ENCODE assay signal across 35 mouse cellular contexts in the genomic region with DNA sequence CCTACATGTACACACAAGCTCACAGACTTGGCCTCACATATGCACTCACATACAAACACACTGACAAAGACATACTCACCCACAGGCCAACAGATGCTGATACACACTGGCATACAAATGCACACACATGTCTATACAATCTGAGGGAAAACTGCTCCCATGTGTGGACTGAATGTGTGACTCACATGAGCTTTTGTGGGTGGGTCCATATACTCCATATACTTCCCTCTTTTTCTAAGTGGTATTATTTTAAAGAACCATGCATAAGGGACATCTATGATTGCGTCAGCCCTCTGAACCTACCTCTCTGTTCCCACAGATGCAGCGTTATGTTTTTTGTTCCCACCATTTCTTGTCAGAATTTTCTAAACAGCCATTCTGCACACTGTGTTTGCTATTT.
"Had no signal": no experiment of that assay in that cellular context is flagged by ENCODE, and none has a peak within 500 bp of the region (broad histone marks: within the 10 kb centered on the region; RNA-seq: fewer than 3 reads in every experiment).

No protein-coding gene starts in this region.

- H3K4me3 ChIP-seq: heart, embryonic 10.5 days; heart, embryonic 12.5 days; heart, embryonic 13.5 days; heart, embryonic 15.5 days; hindbrain, embryonic 10.5 days; hindbrain, embryonic 12.5 days; hindbrain, embryonic 13.5 days; hindbrain, embryonic 15.5 days; intestine, embryonic 15.5 days; kidney, embryonic 15.5 days; layer of hippocampus, adult 2 months had no signal

- H3K27ac ChIP-seq: heart, embryonic 10.5 days; heart, embryonic 13.5 days; heart, embryonic 15.5 days; hindbrain, embryonic 10.5 days; hindbrain, embryonic 12.5 days; hindbrain, embryonic 13.5 days; hindbrain, embryonic 14.5 days; hindbrain, embryonic 15.5 days; hindbrain, postnatal 0 days; intestine, embryonic 15.5 days; kidney, embryonic 15.5 days; kidney, postnatal 0 days; layer of hippocampus, adult 2 months had no signal

- H3K9me3 ChIP-seq: heart, embryonic 10.5 days; heart, embryonic 12.5 days; heart, embryonic 13.5 days; heart, embryonic 15.5 days; hindbrain, embryonic 10.5 days; hindbrain, embryonic 12.5 days; hindbrain, embryonic 13.5 days; hindbrain, embryonic 15.5 days; intestine, embryonic 15.5 days; kidney, embryonic 15.5 days had no signal

- H3K4me2 ChIP-seq: heart, embryonic 11.5 days; heart, embryonic 12.5 days; heart, embryonic 13.5 days; heart, embryonic 15.5 days; hindbrain, embryonic 12.5 days; hindbrain, embryonic 13.5 days; hindbrain, embryonic 14.5 days; hindbrain, embryonic 15.5 days; intestine, embryonic 15.5 days; kidney, embryonic 15.5 days had no signal

- H3K27me3 ChIP-seq: heart, embryonic 12.5 days; heart, embryonic 15.5 days; hindbrain, embryonic 12.5 days; hindbrain, embryonic 13.5 days; hindbrain, embryonic 15.5 days; intestine, embryonic 15.5 days had no signal

- H3K4me1 ChIP-seq: heart, embryonic 10.5 days; heart, embryonic 12.5 days; heart, embryonic 13.5 days; heart, embryonic 15.5 days; intestine, embryonic 15.5 days; kidney, embryonic 15.5 days had no signal

- ATAC-seq: hindbrain, embryonic 16.5 days; hindbrain, postnatal 0 days; inflammation-experienced regulatory T-cells, adult 6 months; intestine, embryonic 15.5 days; intestine, embryonic 16.5 days; intestine, postnatal 0 days had no signal

- H3K9ac ChIP-seq: heart, embryonic 12.5 days; heart, embryonic 13.5 days; heart, embryonic 15.5 days; hindbrain, embryonic 12.5 days; hindbrain, embryonic 13.5 days; hindbrain, embryonic 14.5 days; hindbrain, embryonic 15.5 days; intestine, embryonic 15.5 days; kidney, embryonic 15.5 days had no signal

- H3K36me3 ChIP-seq: heart, embryonic 10.5 days; heart, embryonic 12.5 days; heart, embryonic 13.5 days; heart, embryonic 15.5 days; hindbrain, embryonic 10.5 days; hindbrain, embryonic 12.5 days; intestine, embryonic 15.5 days; kidney, embryonic 15.5 days had no signal

- DNase-seq: heart, postnatal 10 days; heart, postnatal 14 days; heart, postnatal 36 days; heart, postnatal 4 days; kidney, adult 11 months; kidney, adult 18-20 months; kidney, adult 2 months; kidney, adult 8-10 months; kidney, adult 9 months; kidney, postnatal 10 days; kidney, postnatal 14 days; kidney, postnatal 25 days; kidney, postnatal 36 days; kidney, postnatal 4 days; layer of hippocampus, adult 9-11 months; layer of hippocampus, postnatal 36 days had no signal
